Mouse (Mus musculus) heart, embryonic 16.5 days (tissue): ENCODE measurements around the gene Unc119b. TPM values are rescaled to one million over a fixed set of nuclear protein-coding genes. Genes with fewer than 3 reads are reported as not detected.
A peak's percentile ranks its signal among the peaks of the same experiment; 100 is the strongest.
"Not testable (repeated sequence)": the region's sequence is repeated elsewhere in the genome, so short reads cannot be mapped to it uniquely, and the experiment has no call there.

Experiments used
- ATAC-seq: fragments of 200-750 bp; cut with Nextera tagmentation; replicated peaks from 2 replicates; pipeline ENCODE4 v1.8.0; 2017; ENCODE audit warnings: moderate number of reproducible peaks; ENCODE audit not compliant: insufficient read depth, low FRiP score; ENCODE audit errors: extremely low read depth
- H3K27ac ChIP-seq: fragments of 300-500 bp; sonication (generic); 2 replicates; pipeline ENCODE4 v1.5.1; 2014; ENCODE audit warnings: mild to moderate bottlenecking, low read length, control low read depth, moderate library complexity
- H3K27me3 ChIP-seq: fragments of 300-500 bp; sonication (generic); 2 replicates; pipeline ENCODE4 v1.6.1; 2014; ENCODE audit warnings: low read length, mixed read lengths; ENCODE audit not compliant: control insufficient read depth, insufficient read depth
- H3K36me3 ChIP-seq: fragments of 300-500 bp; sonication (generic); 2 replicates; pipeline ENCODE4 v1.6.1; 2014; ENCODE audit not compliant: control insufficient read depth, insufficient read depth
- H3K4me1 ChIP-seq: fragments of 300-500 bp; sonication (generic); 2 replicates; pipeline ENCODE4 v1.6.1; 2014; ENCODE audit warnings: low read length, mixed read lengths; ENCODE audit not compliant: control insufficient read depth, insufficient read depth
- H3K4me2 ChIP-seq: fragments of 300-500 bp; sonication (generic); 2 replicates; pipeline ENCODE4 v1.6.1; 2014; ENCODE audit warnings: low read depth, mild to moderate bottlenecking, control low read depth, low read length
- H3K4me3 ChIP-seq: fragments of 300-500 bp; sonication (generic); 2 replicates; pipeline ENCODE4 v1.5.1; 2014; ENCODE audit warnings: mild to moderate bottlenecking, control low read depth, low read length
- H3K9ac ChIP-seq: fragments of 300-500 bp; sonication (generic); 2 replicates; pipeline ENCODE4 v1.6.1; 2014; ENCODE audit warnings: low read length, control low read depth
- H3K9me3 ChIP-seq: fragments of 300-500 bp; sonication (generic); replicated peaks from 2 replicates; pipeline ENCODE4 v1.6.1; 2016; ENCODE audit warnings: low read length; ENCODE audit not compliant: control insufficient read depth
- WGBS: fragments of 180-500 bp; shearing (Covaris S2); extraction: QIAGEN DNeasy Blood & Tissue Kit; methylation state at CpG from one replicate; pipeline ENCODE4 v1.1.7; 2014; 5-methylcytosine and 5-hydroxymethylcytosine counted together
- polyA plus RNA-seq: library from polyadenylated mRNA; unstranded; fragments of >200 nt; fragmentation: Nextera tagmentation; extraction: Ambion mirVana; gene quantifications from 2 replicates; pipeline ENCODE4 v1.2.1, GENCODE M21; 2015

Unc119b gene
- polyA plus RNA-seq, 1 experiment from 2014 or later = 20.7 TPM

DNA sequence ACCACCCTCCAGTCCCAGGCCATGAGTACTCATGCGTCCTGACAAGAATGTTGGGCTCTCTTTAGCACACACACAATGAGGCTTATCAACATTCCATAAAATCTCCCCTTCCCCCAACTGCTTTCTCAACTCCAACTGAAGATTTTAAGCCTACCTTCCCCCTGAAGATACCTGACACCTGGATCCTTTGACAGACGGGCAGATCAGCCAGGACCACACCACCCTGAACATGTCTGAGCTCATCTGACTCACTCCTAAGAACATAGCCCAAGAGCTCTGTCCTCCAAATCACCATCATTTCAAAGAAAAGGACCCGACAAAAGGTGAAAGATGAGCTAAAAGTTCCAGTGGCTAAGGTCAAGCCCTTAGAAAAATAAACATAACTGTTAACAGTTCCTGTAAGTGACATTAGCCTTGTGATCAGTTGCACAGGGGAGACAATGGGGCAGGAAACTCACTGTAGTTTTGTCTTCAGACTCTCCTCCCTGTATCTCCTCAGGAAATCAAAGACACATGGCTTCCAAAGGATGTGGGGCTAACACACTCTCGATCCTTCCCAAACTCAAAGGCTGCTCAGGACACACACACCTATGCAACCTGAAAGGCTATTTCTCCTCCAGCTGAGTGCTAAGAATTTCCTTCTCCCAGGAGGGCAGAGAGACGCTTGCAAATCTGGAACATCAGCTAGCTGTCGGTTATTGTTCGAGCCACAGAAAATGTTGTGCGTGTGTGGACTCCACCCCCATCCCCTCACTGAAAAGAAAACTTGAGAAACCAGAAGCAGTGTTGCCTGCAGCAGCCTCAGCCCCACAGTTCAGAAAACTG lies 17.6 kb upstream of the Unc119b start:
- Histone ChIP-seq H3K4me1 (peaks cover 51% of the 10 kb centered on the region), H3K27ac (peak overlapping the region; percentile 40), H3K9me3 (peaks cover 5% of the 10 kb centered on the region), H3K27me3 (no peaks in the 10 kb centered on the region), H3K36me3 (peaks cover 33% of the 10 kb centered on the region), H3K9ac (peak overlapping the region; percentile 41; the same call in 1 of the 2 replicates), H3K4me2 (peak overlapping the region; percentile 14; the same call in 1 of the 2 replicates), H3K4me3 (no peak overlapping the region)
- ATAC-seq = no peak
- WGBS = 25% methylated on average over 8 of the region's 8 CpGs

DNA sequence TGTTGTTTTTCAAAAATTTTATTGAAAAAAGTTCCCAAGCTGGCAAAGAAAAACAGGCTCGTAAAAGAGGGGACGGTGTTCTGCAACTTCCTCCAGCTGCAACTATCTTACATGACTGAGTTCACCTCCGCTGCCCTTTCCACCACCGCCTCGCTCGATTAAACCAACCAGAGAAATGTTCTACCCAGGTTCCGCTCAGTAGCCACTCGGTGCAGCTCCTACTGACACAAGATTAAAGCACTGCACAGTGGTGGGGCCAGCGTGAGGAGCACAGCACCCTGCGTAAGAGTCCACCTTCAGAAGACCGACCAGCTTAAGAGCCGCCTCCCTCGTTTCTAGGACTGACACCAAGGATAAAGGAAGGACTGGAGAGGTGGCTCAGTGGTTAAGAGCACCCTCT lies 16.7 kb upstream of the Unc119b start:
- 79% methylated on average over 13 of the region's 13 CpGs for WGBS
- H3K4me2 ChIP-seq = no peak overlapping the region
- peaks cover 5% of the 10 kb centered on the region for H3K9me3 ChIP-seq
- H3K4me3 ChIP-seq = no peak overlapping the region
- H3K4me1 ChIP-seq = peaks cover 45% of the 10 kb centered on the region
- H3K9ac ChIP-seq = no peak overlapping the region
- no peak for ATAC-seq
- no peaks in the 10 kb centered on the region for H3K27me3 ChIP-seq
- peaks cover 42% of the 10 kb centered on the region for H3K36me3 ChIP-seq
- no peak overlapping the region for H3K27ac ChIP-seq

DNA sequence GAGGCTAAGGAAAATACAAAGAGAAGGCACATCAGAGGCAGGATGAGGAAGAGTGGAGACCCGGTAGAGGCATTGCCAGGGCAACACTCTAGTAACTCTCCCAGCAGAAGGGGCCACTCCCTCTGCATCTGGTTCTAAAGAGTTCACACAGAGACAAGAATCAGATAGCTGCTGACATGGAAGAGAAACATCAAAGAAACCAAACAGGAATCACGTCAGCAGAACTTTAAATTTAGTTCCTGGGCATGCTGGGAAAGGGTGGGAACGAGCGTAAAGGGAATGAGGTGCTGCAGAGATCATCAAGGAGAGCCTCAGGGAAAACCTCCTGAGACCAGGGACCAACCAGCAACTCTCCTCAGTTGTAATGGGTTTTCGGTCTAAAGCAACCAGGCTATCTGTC lies 16.2 kb upstream of the Unc119b start:
- 65% methylated on average over 5 of the region's 5 CpGs for WGBS
- H3K4me3 ChIP-seq = no peak overlapping the region
- H3K9me3 ChIP-seq = peaks cover 5% of the 10 kb centered on the region
- no peak overlapping the region for H3K4me2 ChIP-seq
- peaks cover 45% of the 10 kb centered on the region for H3K36me3 ChIP-seq
- H3K9ac ChIP-seq = no peak overlapping the region
- H3K27me3 ChIP-seq = no peaks in the 10 kb centered on the region
- peaks cover 41% of the 10 kb centered on the region for H3K4me1 ChIP-seq
- H3K27ac ChIP-seq = no peak overlapping the region
- no peak for ATAC-seq

DNA sequence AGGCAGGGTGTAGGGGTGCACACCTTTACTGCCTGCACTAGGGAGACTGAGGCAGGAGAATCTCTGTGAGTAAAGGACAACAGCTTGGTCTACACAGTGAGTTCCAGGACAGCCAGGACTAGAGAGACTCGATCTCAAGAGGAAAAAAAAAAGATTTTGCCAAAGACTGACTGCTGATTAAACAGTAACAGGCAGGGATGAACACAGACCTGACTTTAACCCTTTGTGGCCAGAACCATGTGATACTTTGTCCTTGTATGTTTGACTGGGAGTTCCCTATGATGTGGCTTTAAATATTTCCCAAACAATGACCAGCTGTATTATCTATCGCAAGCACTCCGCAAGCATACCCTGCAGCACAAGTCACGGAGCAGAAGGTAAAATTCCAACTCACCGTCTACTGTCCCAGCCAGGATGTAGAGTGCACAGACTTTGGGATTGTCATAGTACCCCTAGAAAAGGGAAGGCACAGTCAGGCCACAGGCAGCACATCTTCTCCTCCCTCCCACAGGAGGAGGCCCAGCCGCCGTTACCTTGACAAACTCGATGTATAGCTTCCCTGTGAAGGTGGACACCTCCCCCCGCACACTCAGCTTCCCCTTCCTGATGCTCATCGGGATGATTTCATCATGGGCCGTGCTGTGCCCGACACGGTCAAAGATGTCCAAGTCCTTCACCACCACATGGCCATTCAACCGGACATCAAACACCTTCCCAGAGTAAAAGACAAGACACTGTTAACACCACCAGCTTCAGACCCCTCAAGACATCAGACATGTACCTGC lies 15.1 kb upstream of the Unc119b start:
- Histone ChIP-seq H3K4me1 (peaks cover 30% of the 10 kb centered on the region), H3K27ac (no peak overlapping the region), H3K36me3 (peaks cover 48% of the 10 kb centered on the region), H3K4me2 (no peak overlapping the region), H3K4me3 (no peak overlapping the region), H3K9me3 (peaks cover 5% of the 10 kb centered on the region), H3K27me3 (no peaks in the 10 kb centered on the region), H3K9ac (no peak overlapping the region)
- WGBS = 94% methylated on average over 14 of the region's 14 CpGs
- no peak for ATAC-seq

DNA sequence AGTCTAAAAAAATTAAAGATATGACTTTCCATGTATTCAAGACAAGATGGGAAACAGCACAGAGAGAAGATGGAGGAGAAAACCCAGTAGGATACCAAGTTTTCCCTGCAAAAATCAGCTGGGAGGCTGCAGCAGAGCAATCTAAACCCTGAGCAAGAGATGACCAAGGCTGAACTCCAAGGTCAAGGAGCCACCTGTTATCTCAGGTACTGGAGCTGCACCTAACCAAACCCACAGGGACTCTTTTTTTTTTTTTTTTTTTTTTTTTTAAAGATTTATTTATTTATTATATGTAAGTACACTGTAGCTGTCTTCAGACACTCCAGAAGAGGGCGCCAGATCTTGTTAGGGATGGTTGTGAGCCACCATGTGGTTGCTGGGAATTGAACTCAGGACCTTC lies 14.1 kb upstream of the Unc119b start:
- H3K9ac ChIP-seq, H3K4me3 ChIP-seq, H3K4me2 ChIP-seq, ATAC-seq, H3K9me3 ChIP-seq, H3K27ac ChIP-seq, H3K27me3 ChIP-seq: not testable (repeated sequence)
- Histone ChIP-seq H3K36me3 (peaks cover 53% of the 10 kb centered on the region), H3K4me1 (peaks cover 22% of the 10 kb centered on the region)
- WGBS = no CpG with 5 or more reads among the region's 1 CpGs

DNA sequence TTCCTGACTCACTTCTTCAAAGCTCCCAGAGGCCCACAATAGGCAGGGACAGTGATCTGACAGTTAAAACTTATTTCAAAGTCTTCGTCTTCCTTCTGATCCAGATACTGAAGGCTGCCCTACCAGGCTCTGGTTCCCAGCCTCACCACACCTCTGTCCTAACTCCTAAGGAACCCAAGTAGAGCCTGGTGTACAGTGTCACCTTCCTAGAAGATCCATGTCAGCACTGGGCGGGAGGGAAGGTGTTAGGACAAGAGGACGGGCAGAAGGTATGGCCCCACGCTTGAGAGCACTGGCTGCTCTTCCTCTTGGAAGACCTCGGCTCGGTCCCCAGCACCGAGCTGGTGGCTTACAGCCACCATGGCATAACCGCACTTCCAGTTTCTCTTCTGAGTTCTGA lies 13.6 kb upstream of the Unc119b start:
- ATAC-seq = no peak
- no peak overlapping the region for H3K4me3 ChIP-seq
- peaks cover 17% of the 10 kb centered on the region for H3K4me1 ChIP-seq
- no peaks in the 10 kb centered on the region for H3K27me3 ChIP-seq
- H3K9me3 ChIP-seq = peaks cover 5% of the 10 kb centered on the region
- H3K9ac ChIP-seq = no peak overlapping the region
- H3K4me2 ChIP-seq = no peak overlapping the region
- no peak overlapping the region for H3K27ac ChIP-seq
- peaks cover 53% of the 10 kb centered on the region for H3K36me3 ChIP-seq
- WGBS = 93% methylated on average over 8 of the region's 8 CpGs

DNA sequence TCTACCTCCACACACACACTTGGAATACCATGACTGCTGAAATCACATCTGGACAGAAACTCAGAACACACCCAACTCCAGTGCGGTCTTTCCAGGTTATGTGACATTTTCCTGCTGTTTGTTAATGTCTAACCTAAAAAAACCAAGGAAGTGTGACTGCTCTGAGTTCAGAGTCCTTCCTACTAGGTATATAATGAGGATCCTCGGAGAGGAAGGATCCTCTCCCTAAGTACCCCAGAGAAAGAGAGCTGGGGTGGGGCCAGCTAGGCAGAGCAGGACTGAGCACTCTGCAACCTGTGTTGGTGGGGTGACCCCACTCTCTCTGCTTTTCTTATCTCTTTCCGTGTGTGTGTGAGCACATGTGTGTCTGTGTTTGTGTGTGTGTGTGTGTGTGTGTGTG lies 12.6 kb upstream of the Unc119b start:
- peaks cover 7% of the 10 kb centered on the region for H3K4me1 ChIP-seq
- no peak overlapping the region for H3K9ac ChIP-seq
- H3K4me2 ChIP-seq = no peak overlapping the region
- H3K27ac ChIP-seq = no peak overlapping the region
- H3K27me3 ChIP-seq = no peaks in the 10 kb centered on the region
- peaks cover 55% of the 10 kb centered on the region for H3K36me3 ChIP-seq
- ATAC-seq = no peak
- 78% methylated on average over 3 of the region's 3 CpGs for WGBS
- H3K4me3 ChIP-seq = no peak overlapping the region
- peaks cover 5% of the 10 kb centered on the region for H3K9me3 ChIP-seq

DNA sequence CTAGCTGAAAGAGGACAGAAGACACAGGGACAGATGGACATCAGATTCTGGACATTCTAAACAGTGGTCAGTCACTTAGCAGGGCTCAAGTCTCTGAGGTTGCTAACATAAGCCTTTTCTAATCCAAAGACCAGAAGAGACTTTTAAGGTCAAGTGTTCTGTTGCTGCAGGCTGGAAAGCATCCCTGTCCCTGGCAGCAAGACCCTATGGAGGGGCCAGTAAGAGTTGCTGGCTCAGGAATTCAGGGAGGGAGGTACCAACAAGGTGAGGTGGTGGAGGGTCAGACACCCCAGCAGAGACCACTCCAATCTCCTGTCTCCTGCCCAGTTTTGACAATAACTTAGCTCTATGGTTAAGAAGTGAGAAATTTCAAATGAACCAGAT lies 12.0 kb upstream of the Unc119b start:
- no peaks in the 10 kb centered on the region for H3K27me3 ChIP-seq
- no peak overlapping the region for H3K27ac ChIP-seq
- H3K9ac ChIP-seq = no peak overlapping the region
- H3K36me3 ChIP-seq = peaks cover 55% of the 10 kb centered on the region
- no peak overlapping the region for H3K4me2 ChIP-seq
- H3K9me3 ChIP-seq = peaks cover 5% of the 10 kb centered on the region
- 0 out of 2 replicates have a peak, but pooled peaks cover under 1% of the 10 kb centered on the region for H3K4me1 ChIP-seq
- no peak overlapping the region for H3K4me3 ChIP-seq
- no peak for ATAC-seq
